Mouse (Mus musculus) kidney, postnatal 0 days (tissue): Measurements from ENCODE around the gene Naa38. TPM values are rescaled to one million over a fixed set of nuclear protein-coding genes. Genes with fewer than 3 reads are reported as not detected.
A peak's percentile ranks its signal among the peaks of the same experiment; 100 is the strongest.

ENCODE experiments used
- ATAC-seq: fragments of 200-750 bp; cut with Nextera tagmentation; replicated peaks from 2 replicates; pipeline ENCODE4 v1.8.0; 2017; ENCODE audit warnings: low read depth, moderate number of reproducible peaks, moderate TSS enrichment, moderate library complexity; ENCODE audit not compliant: low FRiP score
- DNase-seq: peaks from one replicate; pipeline ENCODE4 v3.0.0-alpha.2; 2016; ENCODE audit warnings: low spot score
- H3K27ac ChIP-seq: fragments of 300-500 bp; sonication (generic); 2 replicates; pipeline ENCODE4 v1.5.1; 2014; ENCODE audit warnings: mild to moderate bottlenecking
- H3K27me3 ChIP-seq: fragments of 300-500 bp; sonication (generic); 2 replicates; pipeline ENCODE4 v1.6.1; 2014; ENCODE audit warnings: low read length, mixed read lengths; ENCODE audit not compliant: insufficient read depth
- H3K36me3 ChIP-seq: fragments of 300-500 bp; sonication (generic); 2 replicates; pipeline ENCODE4 v1.6.1; 2014; ENCODE audit warnings: low read length, mixed read lengths; ENCODE audit not compliant: insufficient read depth
- H3K4me1 ChIP-seq: fragments of 300-500 bp; sonication (generic); replicated peaks from 2 replicates; pipeline ENCODE4 v1.6.1; 2014; ENCODE audit warnings: antibody characterized with exemption, low read length, mixed read lengths; ENCODE audit not compliant: insufficient read depth
- H3K4me2 ChIP-seq: fragments of 300-500 bp; sonication (generic); 2 replicates; pipeline ENCODE4 v1.6.1; 2014; ENCODE audit warnings: mild to moderate bottlenecking, low read length, moderate library complexity, mixed read lengths
- H3K4me3 ChIP-seq: fragments of 300-500 bp; sonication (generic); replicated peaks from 2 replicates; pipeline ENCODE4 v1.5.1; 2014; ENCODE audit warnings: low read depth, low read length
- H3K9ac ChIP-seq: fragments of 300-500 bp; sonication (generic); 2 replicates; pipeline ENCODE4 v1.6.1; 2014; ENCODE audit warnings: low read depth, low read length
- H3K9me3 ChIP-seq: fragments of 300-500 bp; sonication (generic); replicated peaks from 2 replicates; pipeline ENCODE4 v1.6.1; 2016; ENCODE audit warnings: low read length, inconsistent platforms, mixed read lengths
- CTCF ChIP-seq: IDR thresholded peaks from 2 replicates; pipeline ENCODE4 v1.5.1; 2016; ENCODE audit warnings: antibody characterized with exemption, low read depth, mild to moderate bottlenecking, moderate library complexity
- WGBS: fragments of 180-500 bp; shearing (Covaris S2); extraction: QIAGEN DNeasy Blood & Tissue Kit; methylation state at CpG from one replicate; pipeline ENCODE4 v1.1.7; 2014; 5-methylcytosine and 5-hydroxymethylcytosine counted together
- polyA plus RNA-seq: library from polyadenylated mRNA; unstranded; fragments of >200 nt; fragmentation: Nextera tagmentation; extraction: Ambion mirVana; gene quantifications from 2 replicates; pipeline ENCODE4 v1.2.1, GENCODE M21; 2015

Naa38 gene
- polyA plus RNA-seq, 1 experiment from 2014 or later = 198 TPM

DNA sequence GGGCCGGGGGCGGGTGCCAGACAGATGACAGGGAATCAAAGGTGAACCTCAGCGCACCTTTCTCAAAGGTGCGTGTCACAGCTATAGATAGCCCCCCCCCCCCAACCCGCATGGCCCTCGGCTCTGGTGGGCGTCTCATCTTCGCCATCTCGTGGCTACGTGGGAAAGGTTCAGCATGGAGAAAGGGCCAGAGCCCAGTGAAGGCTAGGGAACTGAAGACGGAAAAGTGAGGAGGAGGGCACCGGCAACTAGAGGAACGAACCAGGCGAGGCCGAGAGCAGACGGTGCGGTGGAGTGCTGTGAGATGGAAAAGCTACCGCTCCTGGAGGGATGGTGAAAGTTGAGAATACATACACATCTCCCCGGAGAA is 24.1 kb downstream of the Naa38 start:
- ATAC-seq (no peak), DNase-seq (peak; percentile 86)
- 0 out of 2 replicates have a peak, but pooled peaks cover 2% of the 10 kb centered on the region for H3K27me3 ChIP-seq
- peak; percentile 73 for TF ChIP-seq CTCF
- H3K4me2 ChIP-seq = peak overlapping the region; percentile 95
- peak overlapping the region; percentile 51 for H3K9ac ChIP-seq
- under 1% methylated on average over 19 of the region's 19 CpGs for WGBS
- no peaks in the 10 kb centered on the region for H3K36me3 ChIP-seq
- H3K9me3 ChIP-seq = no peaks in the 10 kb centered on the region
- peak overlapping the region; percentile 73 for H3K4me3 ChIP-seq
- peaks cover 18% of the 10 kb centered on the region for H3K4me1 ChIP-seq
- H3K27ac ChIP-seq = peak overlapping the region; percentile 99

DNA sequence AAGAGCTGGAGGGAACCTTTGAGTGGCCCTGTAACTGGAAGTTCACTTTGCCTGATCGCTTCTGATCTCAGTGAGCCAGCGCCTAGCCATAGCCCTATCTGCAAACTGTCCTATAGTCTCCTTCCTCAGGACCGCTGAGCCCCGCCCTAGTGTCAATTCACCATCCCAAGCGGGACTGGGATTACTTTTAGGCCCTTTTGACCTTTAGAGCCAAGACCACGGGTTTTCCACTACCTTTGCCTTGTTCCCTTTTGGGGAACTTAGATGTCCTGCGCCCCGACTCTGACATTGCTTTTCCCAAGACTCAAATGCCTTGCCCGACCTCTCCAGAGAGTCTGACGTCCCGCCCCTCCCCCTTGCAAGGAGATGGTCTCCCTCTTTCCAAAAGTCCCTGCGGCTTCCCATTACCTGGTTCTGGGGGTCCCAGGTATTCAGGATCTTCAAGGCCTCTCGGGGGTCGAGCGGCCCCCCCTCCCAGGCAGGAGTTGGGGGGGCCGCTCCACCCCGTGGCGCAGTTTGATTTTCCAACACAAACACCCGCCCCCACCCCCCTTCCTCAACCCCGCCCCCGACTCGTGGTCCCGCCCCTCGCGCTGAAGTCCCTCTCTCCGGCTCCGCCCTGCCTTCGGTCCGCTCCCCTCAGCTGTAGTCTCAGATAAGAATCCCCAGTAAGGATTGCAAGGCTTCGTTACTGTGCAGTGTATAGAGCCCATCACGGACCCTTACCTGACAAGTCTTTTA is 24.7 kb downstream of the Naa38 start:
- Histone ChIP-seq H3K4me3 (peak overlapping the region; percentile 73), H3K4me1 (peaks cover 14% of the 10 kb centered on the region), H3K9ac (peak overlapping the region; percentile 51), H3K27ac (peak overlapping the region; percentile 99), H3K36me3 (no peaks in the 10 kb centered on the region), H3K4me2 (peak overlapping the region; percentile 95), H3K9me3 (no peaks in the 10 kb centered on the region), H3K27me3 (0 out of 2 replicates have a peak, but pooled peaks cover 2% of the 10 kb centered on the region)
- WGBS = under 1% methylated on average over 30 of the region's 31 CpGs
- TF ChIP-seq CTCF = no peak
- ATAC-seq (no peak), DNase-seq (peak; percentile 69)

DNA sequence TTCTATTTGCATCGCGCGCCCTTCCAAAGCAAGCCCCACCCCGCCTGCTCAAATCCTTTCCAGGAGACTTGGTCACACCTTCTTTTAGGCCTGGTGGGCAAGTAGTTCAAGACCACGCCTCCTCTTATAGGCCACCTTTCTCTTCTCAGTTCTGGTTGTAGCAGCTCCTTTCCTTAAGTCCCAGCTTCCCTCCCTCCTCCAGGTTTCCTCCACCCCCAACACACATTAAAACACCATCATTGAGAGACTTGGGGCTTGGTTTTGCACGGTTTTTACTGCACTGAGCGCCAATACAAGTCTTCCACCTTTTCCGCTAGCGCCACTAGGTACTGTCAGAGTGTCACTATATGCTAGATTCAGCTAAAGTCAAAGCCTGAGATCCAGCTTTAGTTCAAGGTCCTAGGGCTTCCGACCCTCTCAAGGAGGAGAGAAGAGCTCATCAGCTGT is 25.3 kb downstream of the Naa38 start:
- Histone ChIP-seq H3K4me1 (peaks cover 12% of the 10 kb centered on the region; the same call in 1 of the 2 replicates), H3K4me2 (peak overlapping the region; percentile 95), H3K4me3 (peak overlapping the region; percentile 73), H3K9me3 (no peaks in the 10 kb centered on the region), H3K27ac (no peak overlapping the region), H3K27me3 (0 out of 2 replicates have a peak, but pooled peaks cover 2% of the 10 kb centered on the region), H3K9ac (no peak overlapping the region), H3K36me3 (no peaks in the 10 kb centered on the region)
- TF ChIP-seq CTCF = no peak
- DNase-seq = no peak
- ATAC-seq = no peak
- 17% methylated on average over 10 of the region's 10 CpGs for WGBS

DNA sequence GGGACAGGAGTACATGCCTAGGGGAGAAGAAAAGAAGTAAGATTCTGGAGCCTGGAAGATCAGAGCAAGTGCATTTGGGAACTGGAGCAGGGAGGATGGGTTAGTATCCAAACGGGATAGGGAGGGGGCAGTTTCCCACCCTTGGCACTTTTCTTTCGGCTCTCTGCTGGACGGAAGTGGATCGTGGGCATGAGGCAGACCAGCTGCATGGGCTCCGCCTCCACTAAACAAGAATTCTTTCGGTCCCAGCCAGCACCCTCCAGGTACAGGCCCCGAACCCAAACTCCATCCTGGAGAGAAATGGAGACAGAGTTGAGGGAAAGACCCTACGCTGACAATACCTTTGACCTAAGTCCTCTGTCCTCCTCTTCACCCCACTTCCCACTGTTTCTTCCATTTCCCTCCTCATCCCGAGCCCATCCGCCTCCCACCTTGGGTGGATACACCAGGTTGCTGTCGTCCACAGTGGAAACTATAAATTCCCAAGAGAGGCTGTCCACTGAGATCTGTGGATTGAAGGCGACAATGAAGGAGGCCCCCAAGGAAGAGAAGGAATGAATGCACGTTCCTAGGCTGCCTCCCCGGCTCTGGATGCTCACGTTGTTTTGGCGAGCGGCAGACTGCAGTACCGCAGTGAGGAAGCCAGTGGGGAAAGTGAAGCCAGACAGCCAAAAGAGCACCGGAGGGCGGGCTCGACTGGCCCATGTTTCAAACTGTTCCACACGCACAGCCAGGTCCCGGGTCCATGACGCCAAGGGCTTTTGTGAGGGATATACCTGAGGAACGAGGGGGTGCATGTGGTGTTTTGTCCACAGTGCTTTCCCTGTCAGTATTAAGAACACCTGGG is 26.1 kb downstream of the Naa38 start:
- WGBS = 15% methylated on average over 25 of the region's 25 CpGs
- Histone ChIP-seq H3K27me3 (0 out of 2 replicates have a peak, but pooled peaks cover 2% of the 10 kb centered on the region), H3K9ac (no peak overlapping the region), H3K27ac (no peak overlapping the region), H3K4me3 (no peak overlapping the region), H3K4me1 (peaks cover 12% of the 10 kb centered on the region; the same call in 1 of the 2 replicates), H3K36me3 (no peaks in the 10 kb centered on the region), H3K4me2 (peak overlapping the region; percentile 95; the same call in 1 of the 2 replicates), H3K9me3 (no peaks in the 10 kb centered on the region)
- ATAC-seq (no peak), DNase-seq (no peak)
- no peak for TF ChIP-seq CTCF

DNA sequence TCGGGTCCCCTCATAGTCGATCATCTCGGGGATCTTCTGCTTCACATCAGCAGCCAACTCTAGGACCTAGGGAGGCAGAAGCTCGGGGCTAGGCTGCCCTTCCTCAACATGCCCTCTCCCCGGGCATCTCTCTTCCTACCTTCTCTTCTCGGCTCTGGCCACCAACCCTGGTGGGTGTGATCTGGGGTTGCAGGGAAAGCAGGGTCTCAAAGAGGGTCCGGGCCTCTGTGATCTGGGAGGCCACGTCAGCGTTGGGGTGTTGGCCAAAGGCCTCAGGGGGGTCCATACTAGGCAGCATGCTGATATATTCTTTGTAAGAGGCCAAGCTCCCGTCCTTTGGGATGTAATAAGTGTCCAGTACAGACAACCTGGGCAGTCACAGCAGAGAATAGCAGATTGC is 27.6 kb downstream of the Naa38 start:
- ATAC-seq = no peak

DNA sequence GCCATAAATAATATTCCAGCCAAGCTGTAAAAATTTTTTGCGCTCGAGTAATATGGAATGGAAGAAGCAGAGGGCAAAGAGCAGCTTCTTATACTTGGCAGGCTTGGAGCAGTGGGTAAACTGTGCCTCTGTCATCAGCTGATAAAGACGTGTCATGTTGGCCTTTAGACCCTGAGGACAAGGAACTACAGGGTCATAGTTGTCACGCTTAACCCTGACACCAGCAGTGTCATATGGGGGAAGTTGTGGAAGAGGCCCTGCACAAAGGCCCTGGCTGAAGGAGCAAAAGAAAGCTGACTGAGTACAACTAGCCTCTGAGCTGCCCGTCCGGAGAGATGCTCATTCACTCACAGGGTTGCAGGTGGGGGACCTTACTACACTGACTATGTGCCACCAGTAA is 28.6 kb downstream of the Naa38 start:
- Histone ChIP-seq H3K9ac (no peak overlapping the region), H3K4me2 (no peak overlapping the region), H3K27me3 (0 out of 2 replicates have a peak, but pooled peaks cover 2% of the 10 kb centered on the region), H3K4me3 (no peak overlapping the region), H3K4me1 (peaks cover 6% of the 10 kb centered on the region; the same call in 1 of the 2 replicates), H3K27ac (no peak overlapping the region), H3K36me3 (no peaks in the 10 kb centered on the region), H3K9me3 (no peaks in the 10 kb centered on the region)
- DNase-seq = no peak
- TF ChIP-seq CTCF = no peak
- ATAC-seq = no peak
- 74% methylated on average over 6 of the region's 6 CpGs for WGBS

More for the DNA sequence above, 27.6 kb downstream of the Naa38 start:
- Histone ChIP-seq H3K9ac (no peak overlapping the region), H3K9me3 (no peaks in the 10 kb centered on the region), H3K4me1 (peaks cover 6% of the 10 kb centered on the region; the same call in 1 of the 2 replicates), H3K4me2 (no peak overlapping the region), H3K36me3 (no peaks in the 10 kb centered on the region), H3K4me3 (no peak overlapping the region), H3K27ac (no peak overlapping the region), H3K27me3 (0 out of 2 replicates have a peak, but pooled peaks cover 2% of the 10 kb centered on the region)
- WGBS = 94% methylated on average over 10 of the region's 10 CpGs
- no peak for DNase-seq
- TF ChIP-seq CTCF = no peak
